Mouse (Mus musculus) bone marrow macrophage, adult 2 months (primary cell): ENCODE results near the gene Sprr2k.

ENCODE experiments used
- CTCF ChIP-seq: IDR thresholded peaks from 2 replicates; pipeline ENCODE4 v1.5.1; 2012; ENCODE audit warnings: low read depth, mild to moderate bottlenecking, low read length, moderate library complexity
- POLR2A ChIP-seq: IDR thresholded peaks from 2 replicates; pipeline ENCODE4 v1.6.1; 2012; ENCODE audit warnings: mild to moderate bottlenecking, low read depth, low read length, borderline replicate concordance

DNA sequence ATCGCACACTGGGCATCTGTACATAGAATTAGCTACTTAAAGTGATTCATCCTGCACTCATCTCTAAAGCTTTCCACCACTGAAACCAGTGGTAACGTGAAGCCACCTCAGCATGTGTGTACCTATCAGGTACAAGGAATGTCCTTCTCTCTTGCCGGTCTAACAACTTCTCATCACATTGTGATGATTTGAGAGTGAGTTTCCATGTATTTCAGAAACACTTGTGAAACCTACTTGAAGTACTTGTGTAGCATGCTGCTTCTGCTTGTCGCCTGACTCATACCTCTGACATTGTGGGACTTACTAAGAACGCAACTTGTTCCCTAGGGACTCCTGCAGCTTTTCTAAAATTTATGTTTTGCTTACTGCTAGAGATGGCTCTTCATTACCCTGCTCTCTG is 22.8 kb downstream of the Sprr2k start:
- TF ChIP-seq CTCF (no peak), POLR2A (no peak)
